Mouse (Mus musculus) midbrain, embryonic 14.5 days (tissue): Measurements from ENCODE around the gene Ceacam1. TPM values are rescaled to one million over a fixed set of nuclear protein-coding genes. Genes with fewer than 3 reads are reported as not detected.
"Not testable (repeated sequence)": the region's sequence is repeated elsewhere in the genome, so short reads cannot be mapped to it uniquely, and the experiment has no call there.

Experiments
- ATAC-seq: fragments of 200-750 bp; cut with Nextera tagmentation; 2 replicates; pipeline ENCODE4 v1.8.0; 2017; ENCODE audit warnings: moderate number of reproducible peaks, moderate library complexity; ENCODE audit not compliant: low FRiP score, low TSS enrichment
- DNase-seq: peaks from one replicate; pipeline ENCODE4 v3.0.0-alpha.2; 2015
- H3K27ac ChIP-seq: fragments of 300-500 bp; sonication (generic); replicated peaks from 2 replicates; pipeline ENCODE4 v1.5.1; 2014; ENCODE audit warnings: mild to moderate bottlenecking, low read depth, low read length, moderate library complexity
- H3K27me3 ChIP-seq: fragments of 300-500 bp; sonication (generic); 2 replicates; pipeline ENCODE4 v1.6.1; 2014; ENCODE audit warnings: low read length, control low read depth, mixed read lengths; ENCODE audit not compliant: control insufficient read depth, insufficient read depth
- H3K36me3 ChIP-seq: fragments of 300-500 bp; sonication (generic); 2 replicates; pipeline ENCODE4 v1.6.1; 2014; ENCODE audit warnings: low read length, control low read depth; ENCODE audit not compliant: control insufficient read depth, insufficient read depth
- H3K4me1 ChIP-seq: fragments of 300-500 bp; sonication (generic); 2 replicates; pipeline ENCODE4 v1.6.1; 2014; ENCODE audit warnings: mild to moderate bottlenecking, antibody characterized with exemption, low read length, control low read depth; ENCODE audit not compliant: control insufficient read depth, insufficient read depth
- H3K4me2 ChIP-seq: fragments of 300-500 bp; sonication (generic); 2 replicates; pipeline ENCODE4 v1.6.1; 2014; ENCODE audit warnings: mild to moderate bottlenecking, low read length, moderate library complexity
- H3K4me3 ChIP-seq: fragments of 300-500 bp; sonication (generic); replicated peaks from 2 replicates; pipeline ENCODE4 v1.5.1; 2014; ENCODE audit warnings: low read depth, low read length
- H3K9ac ChIP-seq: fragments of 300-500 bp; sonication (generic); replicated peaks from 2 replicates; pipeline ENCODE4 v1.6.1; 2014; ENCODE audit warnings: mild to moderate bottlenecking, low read length, moderate library complexity
- H3K9me3 ChIP-seq: fragments of 300-500 bp; sonication (generic); 2 replicates; pipeline ENCODE4 v1.6.1; 2016; ENCODE audit warnings: low read length, control low read depth, mixed read lengths; ENCODE audit not compliant: control insufficient read depth
- WGBS: fragments of 180-500 bp; shearing (Covaris S2); extraction: QIAGEN DNeasy Blood & Tissue Kit; methylation state at CpG from one replicate; pipeline ENCODE4 v1.1.7; 2014; 5-methylcytosine and 5-hydroxymethylcytosine counted together
- polyA plus RNA-seq: library from polyadenylated mRNA; unstranded; fragments of >200 nt; fragmentation: Nextera tagmentation; extraction: Ambion mirVana; gene quantifications from 2 replicates; pipeline ENCODE4 v1.2.1, GENCODE M21; 2014

Gene Ceacam1
- polyA plus RNA-seq, 1 experiment from 2014 or later, result 0.63 TPM

DNA sequence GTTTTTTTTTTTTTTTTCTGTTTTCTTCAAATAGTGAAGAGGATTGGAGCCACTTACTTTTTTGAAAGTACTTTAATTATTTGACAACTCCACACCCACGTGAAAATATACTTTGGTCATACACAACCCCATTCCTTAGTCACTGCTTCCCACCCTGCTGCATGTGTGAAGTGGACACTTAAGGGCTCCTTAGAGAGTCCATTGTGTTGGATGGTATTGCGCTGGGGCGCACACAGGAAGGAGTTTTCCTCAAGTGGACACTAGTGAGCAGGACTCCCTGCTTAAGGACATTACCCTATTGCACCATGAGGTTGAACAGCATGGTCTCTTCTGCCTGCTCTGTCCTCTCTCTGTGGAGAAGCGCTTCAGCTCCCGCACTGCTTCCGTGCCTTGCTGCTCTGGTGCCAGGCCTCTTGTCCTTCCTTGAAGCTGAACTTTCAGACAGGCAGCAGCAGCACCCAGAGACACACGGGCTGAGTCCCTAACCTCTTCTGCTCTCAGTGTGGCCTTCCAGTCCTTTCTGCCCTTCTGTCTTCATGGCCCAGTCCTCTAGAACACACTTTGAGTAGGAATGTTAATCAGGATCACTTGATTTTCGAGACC lies 5.8 kb upstream of the Ceacam1 start:
- Histone ChIP-seq H3K4me1 (no peaks in the 10 kb centered on the region), H3K9me3 (no peaks in the 10 kb centered on the region), H3K36me3 (no peaks in the 10 kb centered on the region), H3K4me3 (no peak overlapping the region), H3K4me2 (no peak overlapping the region), H3K27me3 (no peaks in the 10 kb centered on the region; the same call in 1 of the 2 replicates), H3K9ac (no peak overlapping the region), H3K27ac (no peak overlapping the region)
- no peak for ATAC-seq
- 83% methylated on average over 8 of the region's 8 CpGs for WGBS
- DNase-seq, result no peak

DNA sequence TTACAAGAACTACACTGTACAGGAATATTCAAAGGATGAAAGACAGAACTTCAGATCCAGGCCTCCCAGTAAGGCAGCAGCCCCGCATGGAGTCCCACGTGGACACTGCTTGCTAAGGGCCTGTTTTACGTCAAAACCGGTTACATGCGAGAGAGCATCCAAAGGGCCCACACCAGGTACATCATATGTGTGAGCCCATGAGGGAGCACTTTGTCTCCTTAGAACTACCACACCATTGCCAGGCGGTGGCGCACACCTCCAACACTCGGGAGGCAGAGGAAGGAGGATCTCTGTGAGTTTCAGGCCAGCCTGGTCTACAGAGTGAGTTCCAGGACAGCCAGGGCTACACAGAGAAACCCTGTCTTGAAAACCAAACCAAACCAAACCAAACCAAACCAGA lies 3.4 kb upstream of the Ceacam1 start:
- not testable (repeated sequence) for H3K4me3 ChIP-seq, H3K9ac ChIP-seq, DNase-seq, ATAC-seq, H3K9me3 ChIP-seq, H3K36me3 ChIP-seq, H3K27me3 ChIP-seq, H3K4me2 ChIP-seq, H3K27ac ChIP-seq, H3K4me1 ChIP-seq
- WGBS, result 70% methylated on average over 8 of the region's 8 CpGs

GRCm38 (mm10) chr7:25479440-25479839 lies 2.0 kb upstream of the Ceacam1 start:
- Histone ChIP-seq H3K9ac (no peak overlapping the region), H3K4me2 (no peak overlapping the region), H3K27ac (no peak overlapping the region), H3K9me3 (no peaks in the 10 kb centered on the region), H3K4me3 (no peak overlapping the region), H3K27me3 (no peaks in the 10 kb centered on the region), H3K36me3 (no peaks in the 10 kb centered on the region), H3K4me1 (no peaks in the 10 kb centered on the region)
- 3% methylated on average over 1 of the region's 1 CpGs for WGBS
- ATAC-seq, result no peak
- DNase-seq, result peak; percentile 46

- ATAC-seq, DNase-seq: not testable (repeated sequence)
Observed at GRCm38 (mm10) chr7:25477752-25478093, 320 bp upstream of the Ceacam1 start.

GRCm38 (mm10) chr7:25471821-25472220 lies 5.6 kb downstream of the Ceacam1 start:
- WGBS, result 84% methylated on average over 6 of the region's 6 CpGs
- H3K4me3 ChIP-seq, result not testable (repeated sequence)

More at GRCm38 (mm10) chr7:25477752-25478093, 320 bp upstream of the Ceacam1 start:
- not testable (repeated sequence) for H3K36me3 ChIP-seq, H3K4me3 ChIP-seq, H3K27ac ChIP-seq, H3K4me1 ChIP-seq, H3K4me2 ChIP-seq, H3K9me3 ChIP-seq, H3K9ac ChIP-seq, H3K27me3 ChIP-seq
- WGBS, result 64% methylated on average over 1 of the region's 2 CpGs

GRCm38 (mm10) chr7:25465586-25465985 lies 11.8 kb downstream of the Ceacam1 start:
- H3K4me3 ChIP-seq, H3K27me3 ChIP-seq, H3K9me3 ChIP-seq, H3K27ac ChIP-seq, ATAC-seq, H3K36me3 ChIP-seq, H3K4me1 ChIP-seq, H3K4me2 ChIP-seq, DNase-seq, H3K9ac ChIP-seq: not testable (repeated sequence)
- 75% methylated on average over 3 of the region's 3 CpGs for WGBS

More at GRCm38 (mm10) chr7:25471821-25472220, 5.6 kb downstream of the Ceacam1 start:
- H3K9me3 ChIP-seq, H3K27me3 ChIP-seq, H3K4me2 ChIP-seq, ATAC-seq, H3K36me3 ChIP-seq, H3K4me1 ChIP-seq, H3K9ac ChIP-seq, DNase-seq, H3K27ac ChIP-seq: not testable (repeated sequence)

DNA sequence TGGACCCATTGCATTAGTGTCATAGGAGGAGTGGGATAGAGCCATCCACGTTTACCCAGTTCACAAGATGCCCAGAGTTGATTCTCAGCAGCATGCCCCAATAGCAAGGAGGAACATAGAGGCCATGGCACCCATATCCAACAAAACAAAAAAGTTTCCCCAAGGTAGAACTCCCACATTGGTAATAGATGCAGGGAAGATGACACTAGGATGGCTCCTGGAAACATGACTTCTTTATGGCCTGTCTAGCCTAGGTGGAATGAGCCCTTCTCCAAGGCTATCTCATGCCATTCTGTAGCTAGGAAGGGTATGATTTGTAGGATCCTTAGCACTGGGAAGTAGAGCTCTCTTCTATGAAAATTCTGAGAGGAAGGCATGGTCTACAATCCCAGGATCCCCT lies 12.4 kb downstream of the Ceacam1 start:
- H3K4me2 ChIP-seq, result no peak overlapping the region
- H3K9ac ChIP-seq, result no peak overlapping the region
- no peaks in the 10 kb centered on the region for H3K4me1 ChIP-seq
- DNase-seq (no peak), ATAC-seq (no peak)
- H3K4me3 ChIP-seq, result no peak overlapping the region
- H3K27me3 ChIP-seq, result no peaks in the 10 kb centered on the region
- no peaks in the 10 kb centered on the region for H3K36me3 ChIP-seq
- H3K27ac ChIP-seq, result no peak overlapping the region
- WGBS, result 88% methylated on average over 1 of the region's 1 CpGs
- H3K9me3 ChIP-seq, result no peaks in the 10 kb centered on the region

DNA sequence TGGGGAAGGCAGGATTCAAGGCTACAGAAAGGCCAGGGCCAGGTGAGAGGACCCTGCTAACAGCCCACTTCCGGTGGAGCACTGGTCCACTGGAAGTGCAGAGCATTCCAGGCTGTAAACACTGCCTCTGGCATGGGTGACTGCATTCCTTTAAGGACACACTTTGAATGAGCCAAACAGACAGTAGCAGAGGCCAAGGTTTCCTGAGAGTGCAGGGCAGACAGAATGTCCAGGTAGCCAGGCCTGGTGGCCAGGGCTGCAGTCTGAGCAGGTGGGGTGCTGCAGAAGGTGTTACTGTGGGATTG lies 15.4 kb downstream of the Ceacam1 start:
- not testable (repeated sequence) for H3K36me3 ChIP-seq, H3K9me3 ChIP-seq, H3K27me3 ChIP-seq, H3K9ac ChIP-seq, DNase-seq, H3K27ac ChIP-seq, H3K4me3 ChIP-seq, H3K4me1 ChIP-seq, ATAC-seq, H3K4me2 ChIP-seq
- WGBS, result no CpG with 5 or more reads among the region's 1 CpGs

DNA sequence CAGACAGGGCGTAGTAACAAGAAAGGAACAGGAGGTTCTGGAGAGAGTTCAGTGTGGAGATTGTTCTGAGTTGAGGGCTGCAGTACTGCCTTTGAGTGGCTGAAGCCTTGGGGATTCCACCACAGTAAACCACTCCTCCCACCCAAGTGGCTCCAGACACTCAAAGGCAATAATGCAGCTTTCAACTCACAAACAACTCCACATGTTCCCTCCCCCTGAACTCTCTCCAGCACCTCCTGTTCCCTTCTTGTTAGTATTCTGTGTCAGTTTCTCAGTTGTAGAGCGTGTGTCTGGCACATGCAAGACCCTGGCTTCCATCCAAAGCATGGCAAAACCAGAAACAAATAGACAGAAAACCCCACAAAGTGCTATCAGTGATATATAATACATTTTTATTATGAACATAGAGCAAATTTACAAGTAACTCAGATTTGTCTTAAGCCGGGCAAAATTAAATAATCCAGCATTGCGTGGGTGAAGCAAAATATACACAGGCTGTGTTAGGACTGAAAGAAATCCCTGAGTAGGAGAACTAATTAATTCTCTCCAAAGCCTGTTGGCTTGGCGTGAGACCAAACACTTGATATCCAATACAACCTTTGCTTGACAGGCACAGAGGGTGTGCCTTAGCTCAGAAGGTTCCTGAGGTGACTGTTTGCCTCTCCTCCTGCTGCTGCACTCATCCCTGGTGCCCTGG lies 15.9 kb downstream of the Ceacam1 start:
- not testable (repeated sequence) for H3K9me3 ChIP-seq, H3K4me2 ChIP-seq, H3K9ac ChIP-seq, H3K4me3 ChIP-seq, H3K27me3 ChIP-seq, H3K36me3 ChIP-seq, H3K27ac ChIP-seq, H3K4me1 ChIP-seq
- 57% methylated on average over 4 of the region's 5 CpGs for WGBS
- ATAC-seq (peak; percentile 46; the same call in 1 of the 2 replicates), DNase-seq (peak; percentile 59)
